Mouse (Mus musculus) adrenal gland, postnatal 36 days (tissue): ENCODE data around the gene Srp68. TPM values are rescaled to one million over a fixed set of nuclear protein-coding genes. Genes with fewer than 3 reads are reported as not detected.

Experiments used
- DNase-seq, 2 experiments: peaks; one replicate each; pipeline ENCODE4 v3.0.0; 2021; ENCODE audit warnings: mixed read lengths in 1 of 2
- long read RNA-seq, 2 experiments: library from polyadenylated mRNA; stranded (forward); transcript quantifications; one replicate each; pipeline ENCODE4 v2.0.0; 2021; ENCODE audit warnings: borderline sequencing depth in 2 of 2
- total RNA-seq, 2 experiments: library from RNA; stranded (reverse); gene quantifications; 2 replicates each; pipeline ENCODE4 v1.2.3; 2021

The Srp68 gene
- total RNA-seq = 10 to 100 TPM; 77.4 to 81.8 TPM
- long read RNA-seq, experiment 1, transcript Srp68-201 (16 exons, 2,526 nt) = major isoform, 95 of 112 reads
- long read RNA-seq, experiment 1, partial matches to known transcripts = 13 of 112 reads
- long read RNA-seq, experiment 1, other reads (novel, unspliced or antisense) = 4 of 112 reads
- long read RNA-seq, experiment 2, transcript Srp68-201 (16 exons, 2,526 nt) = major isoform, 29 of 37 reads
- long read RNA-seq, experiment 2, partial matches to known transcripts = 4 of 37 reads
- long read RNA-seq, experiment 2, other reads (novel, unspliced or antisense) = 4 of 37 reads

DNA sequence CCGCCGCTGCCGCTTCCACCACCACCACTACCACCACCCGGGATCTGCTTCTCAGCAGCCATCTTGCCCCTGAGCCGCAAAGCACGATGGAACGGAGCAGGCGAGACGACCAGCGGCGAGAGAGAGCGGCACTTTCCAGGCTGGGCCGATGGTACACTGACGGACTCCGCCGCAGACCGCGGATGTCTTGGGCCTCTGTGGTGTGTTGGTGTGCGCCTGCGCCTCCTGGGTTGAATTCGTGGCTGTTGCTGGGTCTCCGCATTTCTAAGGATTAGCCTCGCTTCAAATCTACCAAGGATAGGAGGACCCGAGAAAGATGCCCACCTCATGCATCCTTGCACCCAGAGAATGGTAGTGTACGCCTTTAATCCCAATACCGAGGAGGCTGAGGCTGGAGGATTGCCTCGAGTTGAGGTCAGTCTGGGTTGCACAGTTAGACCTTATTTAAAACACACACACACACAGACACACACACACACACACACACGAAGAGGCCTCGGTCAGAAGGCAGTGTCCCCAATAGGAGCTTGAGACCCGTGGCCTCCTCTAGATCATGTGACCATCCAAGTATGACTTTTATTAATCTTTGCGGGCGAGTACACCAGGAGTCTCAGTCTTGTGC, at the start of gene Srp68:
Gene Srp68, minus strand, starts transcription at position 173 of the 622 bp plus-strand sequence.
- DNase-seq = peak; percentile 96 to 97

GRCm38 (mm10) chr11:116318719-116319659, 45.0 kb upstream of the Srp68 start:
- peak; percentile 91 to 95 for DNase-seq

DNA sequence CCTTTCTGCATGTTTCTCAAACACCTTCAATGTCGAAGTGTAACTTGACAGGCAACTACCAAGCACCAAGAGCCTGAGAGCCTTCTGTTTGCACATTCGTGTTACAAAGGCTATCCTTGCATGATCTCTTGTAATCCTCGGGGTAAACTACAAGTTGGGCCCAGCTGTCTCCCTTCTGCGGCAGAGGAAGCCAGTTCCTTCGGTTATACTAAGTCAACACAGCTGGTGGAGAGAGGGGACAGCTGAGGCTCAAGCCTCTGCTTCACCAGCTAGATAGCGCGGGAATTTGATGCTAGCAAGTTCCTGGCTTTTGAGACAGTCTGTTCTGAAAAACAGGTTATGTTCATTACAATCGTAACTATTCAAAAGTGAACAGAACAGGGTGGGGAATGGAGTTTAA, 38.3 kb upstream of the Srp68 start:
- DNase-seq = no peak

DNA sequence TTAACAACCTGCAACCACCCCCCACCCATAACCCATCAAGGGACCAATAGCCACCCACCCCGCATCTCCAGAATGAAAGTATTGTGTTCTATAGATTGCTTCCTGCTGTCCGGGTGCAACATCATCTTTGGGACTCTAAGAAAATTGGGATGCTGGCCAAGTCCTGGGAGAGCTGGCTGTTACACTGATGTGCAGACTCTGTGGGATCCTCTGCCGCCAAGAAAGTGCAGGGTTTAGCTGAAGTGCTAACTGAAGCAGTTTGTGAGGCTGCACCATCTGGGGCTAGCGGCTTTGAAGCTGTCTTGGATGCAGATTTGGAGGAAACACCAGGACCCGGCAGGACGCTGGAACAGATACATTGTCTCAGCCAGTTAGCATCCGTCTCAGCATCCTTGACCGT, 37.2 kb upstream of the Srp68 start:
- no peak for DNase-seq

DNA sequence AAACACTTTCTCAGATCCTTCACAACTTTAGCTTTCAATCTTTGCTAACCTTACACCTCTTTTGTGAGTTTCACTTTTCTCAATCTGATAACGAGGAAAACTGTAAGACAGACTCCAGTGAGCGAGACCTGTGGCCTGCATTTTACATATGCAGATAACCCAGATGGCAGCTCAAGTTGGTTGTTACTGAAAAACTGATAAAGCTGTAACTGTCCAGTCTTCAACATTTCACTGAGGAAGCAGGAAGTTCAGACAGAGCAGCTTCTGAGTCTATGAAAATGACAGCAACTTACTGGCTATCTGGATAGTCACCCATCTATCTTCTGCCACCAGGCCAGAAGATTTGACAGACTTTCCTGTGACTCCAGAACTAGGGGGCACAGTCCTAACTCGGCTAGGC, 35.6 kb upstream of the Srp68 start:
- DNase-seq = no peak

DNA sequence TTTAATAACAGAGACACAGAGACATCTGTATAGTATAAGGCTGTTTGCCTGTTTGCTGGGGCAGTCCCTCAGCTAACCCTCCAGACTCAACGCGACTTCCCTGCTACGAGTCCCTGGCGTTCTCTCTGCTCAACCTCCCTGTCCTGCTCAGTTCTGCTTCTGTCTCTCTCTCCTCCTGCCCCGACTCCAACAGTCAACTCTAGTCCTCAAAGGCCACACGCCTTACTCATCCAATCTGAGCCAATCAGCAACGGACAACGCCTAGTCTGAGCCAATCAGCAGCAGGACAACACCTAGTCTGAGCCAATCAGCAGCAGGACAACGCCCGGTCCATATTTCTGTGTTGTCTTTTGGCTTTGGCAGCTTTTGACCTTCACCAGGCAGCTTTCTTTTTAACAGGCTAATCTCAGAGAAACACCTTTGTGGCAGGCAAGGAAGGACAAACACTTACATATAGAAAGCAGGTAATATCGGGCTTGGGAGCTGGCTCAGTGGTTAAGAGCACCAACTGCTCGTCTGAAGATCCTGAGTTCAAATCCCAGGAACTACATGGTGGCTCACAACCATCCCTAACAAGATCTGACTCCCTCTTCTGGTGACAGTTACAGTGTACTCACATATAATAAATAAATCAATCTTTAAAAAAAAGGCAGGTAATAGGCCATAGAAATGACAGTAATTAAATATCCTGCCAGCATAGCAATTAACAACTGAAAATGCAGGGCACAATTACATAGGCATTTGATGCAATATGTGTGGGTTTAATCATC, 33.9 kb upstream of the Srp68 start:
- DNase-seq = no peak

- no peak for DNase-seq
Measured at GRCm38 (mm10) chr11:116307019-116307725, 33.2 kb upstream of the Srp68 start, which contains the start of gene Exoc7. Gene Exoc7 (minus strand): TSS chr11:116307233.

DNA sequence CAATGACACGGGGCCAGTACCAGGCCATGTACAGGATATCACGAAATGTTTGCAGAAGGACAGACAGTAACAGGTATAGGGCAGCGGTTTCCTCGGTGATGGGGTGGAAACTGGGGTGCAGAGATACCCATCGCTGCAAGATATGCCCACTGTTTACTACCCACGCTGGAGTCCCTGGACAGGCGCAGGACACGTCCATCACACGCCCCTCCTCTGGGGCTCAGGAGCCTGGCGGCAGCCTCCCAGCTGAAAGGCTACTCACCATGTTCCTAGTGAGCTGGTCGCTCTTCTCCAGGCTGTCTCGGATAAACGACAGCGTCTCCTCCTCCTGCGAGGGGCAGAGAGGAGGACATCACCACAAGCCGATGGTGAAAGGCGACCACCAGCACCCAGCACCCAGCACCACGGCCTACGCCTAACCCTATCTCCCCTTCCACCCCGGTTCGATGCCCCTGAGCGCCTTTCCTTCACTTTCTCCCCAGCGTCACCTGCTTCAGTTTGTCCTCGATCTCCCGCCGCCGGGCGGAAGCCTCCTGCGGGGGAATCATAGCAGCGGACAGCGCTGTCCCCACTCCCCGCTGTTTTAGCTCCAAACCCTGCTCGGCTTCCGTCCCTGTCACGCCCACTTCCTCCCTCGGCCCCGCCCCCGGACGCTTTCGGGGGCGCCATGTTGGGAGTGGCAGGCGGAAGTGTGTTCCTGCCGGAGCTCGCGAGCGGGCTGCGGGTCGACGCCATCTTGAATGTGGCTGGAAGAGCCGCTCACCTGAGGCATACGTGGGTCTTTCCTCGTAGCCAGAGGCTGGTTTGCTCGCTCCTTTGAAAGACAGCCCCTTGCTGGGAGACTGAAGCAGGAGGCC, 32.3 kb upstream of the Srp68 start:
- DNase-seq = peak; percentile 94 to 96

GRCm38 (mm10) chr11:116305423-116305822, 31.4 kb upstream of the Srp68 start:
- DNase-seq = no peak

GRCm38 (mm10) chr11:116298621-116299020, 24.6 kb upstream of the Srp68 start:
- no peak for DNase-seq

GRCm38 (mm10) chr11:116298221-116298620, 24.2 kb upstream of the Srp68 start:
- DNase-seq = no peak

GRCm38 (mm10) chr11:116297017-116297416, 23.0 kb upstream of the Srp68 start:
- DNase-seq = no peak

DNA sequence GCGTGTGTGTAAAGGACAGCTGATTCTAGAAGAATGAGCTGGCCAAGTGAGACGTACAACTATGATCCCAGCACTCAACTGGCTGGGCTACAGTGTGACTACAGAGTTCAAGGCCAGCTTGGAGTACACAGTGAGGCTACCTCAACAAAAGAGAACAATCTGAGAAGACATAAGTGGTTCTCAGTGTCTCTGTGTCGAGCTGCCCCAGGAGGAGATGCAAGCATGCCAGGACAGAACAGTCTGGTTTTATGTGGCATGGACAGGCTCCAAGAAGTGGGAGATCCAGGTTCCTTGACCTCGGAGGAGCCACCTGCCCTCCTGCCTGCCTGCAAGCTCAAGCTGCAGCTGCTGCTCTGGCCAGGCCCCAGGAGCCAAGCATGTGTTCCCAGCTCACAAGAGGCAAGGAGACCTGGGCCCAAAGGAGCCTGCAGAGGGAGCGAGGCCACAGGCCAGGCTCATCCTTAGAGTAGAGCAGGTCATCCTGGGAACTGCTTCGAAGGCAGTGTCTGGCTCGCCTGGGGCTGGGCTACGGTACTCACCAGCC, 22.2 kb upstream of the Srp68 start:
- DNase-seq = peak in 1 of 2 experiments; percentile 47

DNA sequence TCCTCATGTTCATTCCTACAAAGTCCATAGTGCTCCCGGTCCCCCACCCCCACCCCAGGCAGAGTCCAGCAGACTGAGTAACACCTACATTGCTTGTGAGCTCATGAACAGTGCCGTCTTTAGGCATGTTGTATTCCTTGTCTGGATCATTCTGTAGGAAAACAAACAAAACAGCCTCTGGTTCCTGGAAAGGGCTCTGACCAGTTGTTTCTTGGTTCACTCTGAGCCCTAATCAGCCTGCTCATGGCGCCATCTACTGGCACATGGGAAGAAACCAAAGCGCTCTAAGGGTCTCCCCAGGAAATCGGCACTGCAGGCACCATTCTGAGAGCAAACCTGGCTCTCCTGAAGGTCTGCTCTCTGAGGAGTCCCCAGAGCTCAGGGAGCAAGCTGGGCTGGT, 20.3 kb upstream of the Srp68 start:
- DNase-seq = peak; percentile 40 to 61

DNA sequence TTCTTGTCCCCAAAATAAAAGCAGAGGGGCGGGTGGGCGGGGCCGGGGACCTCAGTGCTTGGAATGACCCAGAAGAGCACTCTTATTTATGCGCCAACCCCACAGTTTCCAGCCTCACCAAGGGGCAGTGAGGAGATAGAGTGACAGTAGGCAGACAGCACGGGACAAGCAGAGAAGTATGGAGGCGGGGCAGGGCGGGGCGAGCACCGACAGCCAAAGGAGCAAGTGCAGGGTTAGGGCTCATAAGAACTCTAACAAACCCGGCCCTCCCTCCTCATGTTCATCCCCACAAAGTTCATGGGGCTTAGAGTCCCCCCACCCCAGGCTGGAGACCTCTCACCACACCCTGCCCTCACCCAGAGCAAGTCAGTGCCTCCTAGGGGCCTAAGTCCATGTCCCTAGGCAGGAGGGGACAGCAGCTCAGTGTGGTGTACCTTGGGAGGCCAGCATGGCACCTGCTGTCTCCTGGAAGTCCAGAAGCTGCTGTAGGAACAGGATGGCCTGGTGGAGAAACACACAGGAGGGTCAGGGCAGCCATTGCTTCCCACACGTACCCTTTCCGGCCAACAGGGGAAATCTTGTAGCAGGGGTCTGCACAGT, 19.6 kb upstream of the Srp68 start:
- DNase-seq = no peak

DNA sequence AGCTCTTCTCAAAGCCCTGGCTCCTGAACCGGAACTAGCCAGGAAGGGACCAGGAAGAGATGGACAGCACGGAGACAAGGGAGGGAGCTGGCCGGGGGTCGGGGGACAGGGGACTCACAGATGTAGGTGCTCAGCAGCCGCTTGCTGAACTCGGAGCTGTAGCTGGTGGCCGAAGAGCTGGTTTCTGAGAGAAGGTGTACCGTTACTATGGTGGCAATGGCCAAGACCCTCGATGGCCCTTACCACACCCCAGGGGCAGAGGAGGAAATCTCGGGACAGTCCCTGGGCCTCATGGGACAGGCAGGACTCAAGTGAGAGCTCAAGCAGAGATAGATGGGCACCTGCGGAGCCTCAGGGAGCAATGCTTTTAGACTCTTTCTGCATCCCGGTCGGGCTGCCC, 18.4 kb upstream of the Srp68 start:
- DNase-seq = no peak

GRCm38 (mm10) chr11:116290556-116290955, 16.5 kb upstream of the Srp68 start:
- DNase-seq = no peak

- no peak for DNase-seq
Measured at GRCm38 (mm10) chr11:116287351-116287750, 13.3 kb upstream of the Srp68 start.

- no peak for DNase-seq
Measured at GRCm38 (mm10) chr11:116285770-116286191, 11.8 kb upstream of the Srp68 start.
